ENCODE assay signal across 49 mouse cellular contexts in genomic region chr9:46269125-46269524, GRCm38 (mm10). TPM values are rescaled to one million over a fixed set of nuclear protein-coding genes. Genes with fewer than 3 reads are reported as not detected.
"Had no signal": no experiment of that assay in that cellular context is flagged by ENCODE, and none has a peak within 500 bp of the region (broad histone marks: within the 10 kb centered on the region; RNA-seq: fewer than 3 reads in every experiment).

No protein-coding gene starts in this region.

- H3K4me3 ChIP-seq: heart, embryonic 10.5 days; heart, embryonic 12.5 days; heart, embryonic 13.5 days; heart, embryonic 15.5 days; hindbrain, embryonic 12.5 days; hindbrain, embryonic 13.5 days; hindbrain, embryonic 15.5 days; intestine, embryonic 15.5 days; layer of hippocampus, adult 2 months had no signal

- ATAC-seq: hindbrain, embryonic 16.5 days; hindbrain, postnatal 0 days; inflammation-experienced regulatory T-cells, adult 6 months; intestine, embryonic 15.5 days; intestine, embryonic 16.5 days; intestine, postnatal 0 days had no signal

- DNase-seq: heart, postnatal 10 days; heart, postnatal 14 days; heart, postnatal 36 days; heart, postnatal 4 days; kidney, adult 11 months; kidney, adult 18-20 months; kidney, adult 2 months; kidney, adult 8-10 months; kidney, adult 9 months; kidney, postnatal 10 days; kidney, postnatal 14 days; kidney, postnatal 25 days; kidney, postnatal 36 days; kidney, postnatal 4 days; layer of hippocampus, adult 9-11 months; layer of hippocampus, postnatal 36 days had no signal

- H3K9me3 ChIP-seq: heart, embryonic 10.5 days; heart, embryonic 12.5 days; heart, embryonic 13.5 days; heart, embryonic 15.5 days; hindbrain, embryonic 10.5 days; hindbrain, embryonic 12.5 days; hindbrain, embryonic 13.5 days; hindbrain, embryonic 15.5 days; intestine, embryonic 15.5 days; kidney, embryonic 15.5 days had no signal

- H3K4me2 ChIP-seq: heart, embryonic 15.5 days; hindbrain, embryonic 12.5 days; hindbrain, embryonic 14.5 days; hindbrain, embryonic 15.5 days; intestine, embryonic 15.5 days had no signal

- H3K9ac ChIP-seq: heart, embryonic 12.5 days; heart, embryonic 13.5 days; heart, embryonic 15.5 days; hindbrain, embryonic 12.5 days; hindbrain, embryonic 14.5 days; hindbrain, embryonic 15.5 days; intestine, embryonic 15.5 days had no signal

- H3K27ac ChIP-seq: heart, embryonic 10.5 days; heart, embryonic 13.5 days; heart, embryonic 15.5 days; hindbrain, embryonic 10.5 days; hindbrain, embryonic 12.5 days; hindbrain, embryonic 13.5 days; hindbrain, embryonic 14.5 days; hindbrain, embryonic 15.5 days; hindbrain, postnatal 0 days; intestine, embryonic 15.5 days; kidney, embryonic 15.5 days; kidney, postnatal 0 days; layer of hippocampus, adult 2 months had no signal

- H3K36me3 ChIP-seq: heart, embryonic 10.5 days; heart, embryonic 12.5 days; heart, embryonic 13.5 days; heart, embryonic 15.5 days; hindbrain, embryonic 10.5 days; hindbrain, embryonic 12.5 days; hindbrain, embryonic 13.5 days; hindbrain, embryonic 15.5 days; intestine, embryonic 15.5 days; kidney, embryonic 15.5 days had no signal

RNA-seq across cellular contexts. Expression of gene Apoa5, which starts 0.7 kb away (rescaled TPM):
- total RNA-seq: heart, postnatal 10 days; heart, postnatal 14 days; heart, postnatal 25 days; heart, postnatal 36 days; heart, postnatal 4 days; hematopoietic stem cell, adult 5-6 weeks; layer of hippocampus, adult 18-20 months; layer of hippocampus, adult 2 months; layer of hippocampus, adult 8-10 months; layer of hippocampus, postnatal 10 days; layer of hippocampus, postnatal 14 days; layer of hippocampus, postnatal 25 days; layer of hippocampus, postnatal 36 days had no signal
- polyA plus RNA-seq: heart, embryonic 11.5 days; heart, embryonic 12.5 days; heart, embryonic 13.5 days; heart, embryonic 14.5 days; heart, embryonic 15.5 days; heart, embryonic 16.5 days; heart, postnatal 0 days; hindbrain, embryonic 11.5 days; hindbrain, embryonic 13.5 days; hindbrain, embryonic 14.5 days; hindbrain, embryonic 15.5 days; hindbrain, embryonic 16.5 days; hindbrain, postnatal 0 days; inflammation-experienced regulatory T-cells, adult 6 months; intestine, embryonic 14.5 days; kidney, adult 2 months; kidney, embryonic 14.5 days; kidney, embryonic 15.5 days; kidney, embryonic 16.5 days had no signal

RNA-seq across cellular contexts. Expression of gene Apoa4, which starts 28.6 kb away (rescaled TPM):
- total RNA-seq: heart, postnatal 10 days; heart, postnatal 25 days; heart, postnatal 36 days; heart, postnatal 4 days; hematopoietic stem cell, adult 5-6 weeks; hindbrain, postnatal 0 days; layer of hippocampus, adult 18-20 months; layer of hippocampus, adult 2 months; layer of hippocampus, adult 8-10 months; layer of hippocampus, postnatal 10 days; layer of hippocampus, postnatal 14 days; layer of hippocampus, postnatal 25 days; layer of hippocampus, postnatal 36 days had no signal
- polyA plus RNA-seq: heart, embryonic 11.5 days; heart, embryonic 13.5 days; heart, embryonic 14.5 days; heart, postnatal 0 days; hindbrain, embryonic 10.5 days; hindbrain, embryonic 11.5 days; hindbrain, embryonic 12.5 days; hindbrain, embryonic 13.5 days; hindbrain, embryonic 14.5 days; hindbrain, embryonic 15.5 days; hindbrain, embryonic 16.5 days; hindbrain, postnatal 0 days; inflammation-experienced regulatory T-cells, adult 6 months; kidney, embryonic 14.5 days; kidney, embryonic 15.5 days had no signal

RNA-seq across cellular contexts. Expression of gene Apoc3, which starts 33.7 kb away (rescaled TPM):
- total RNA-seq: heart, postnatal 10 days; heart, postnatal 14 days; heart, postnatal 25 days; heart, postnatal 36 days; heart, postnatal 4 days; hematopoietic stem cell, adult 5-6 weeks; hindbrain, postnatal 0 days; layer of hippocampus, postnatal 10 days; layer of hippocampus, postnatal 14 days had no signal
- polyA plus RNA-seq: heart, embryonic 10.5 days; heart, embryonic 11.5 days; heart, embryonic 12.5 days; heart, embryonic 13.5 days; heart, embryonic 14.5 days; heart, embryonic 15.5 days; heart, postnatal 0 days; hindbrain, embryonic 10.5 days; hindbrain, embryonic 11.5 days; hindbrain, embryonic 12.5 days; hindbrain, embryonic 13.5 days; hindbrain, embryonic 14.5 days; hindbrain, embryonic 15.5 days; hindbrain, embryonic 16.5 days; hindbrain, postnatal 0 days; inflammation-experienced regulatory T-cells, adult 6 months; kidney, embryonic 14.5 days had no signal
